Mouse (Mus musculus) G1E (cell line): Measurements from ENCODE around the gene Ago4.

Experiments used
- CTCF ChIP-seq: IDR thresholded peaks from 2 replicates; pipeline ENCODE4 v1.5.1; 2012; ENCODE audit warnings: low read depth, low read length, inconsistent platforms, mixed read lengths
- GATA1 ChIP-seq: IDR thresholded peaks from 2 replicates; pipeline ENCODE4 v1.6.1; 2012; ENCODE audit warnings: borderline replicate concordance, low read length, inconsistent platforms, mixed read lengths

- TF ChIP-seq CTCF (no peak), GATA1 (no peak)
These were observed 37.1 kb downstream of the Ago4 start for GRCm38 (mm10) chr4:126495942-126496790.
